Mouse (Mus musculus) ES-Bruce4 (cell line): Measurements from ENCODE around the gene Trmt2b. TPM values are rescaled to one million over a fixed set of nuclear protein-coding genes. Genes with fewer than 3 reads are reported as not detected.
A peak's percentile ranks its signal among the peaks of the same experiment; 100 is the strongest.
"Not testable (repeated sequence)": the region's sequence is repeated elsewhere in the genome, so short reads cannot be mapped to it uniquely, and the experiment has no call there.

Experiments used
- H3K27ac ChIP-seq: 2 replicates; pipeline ENCODE4 v1.5.1; 2012; ENCODE audit warnings: low read length, inconsistent platforms; ENCODE audit not compliant: insufficient read depth
- H3K27me3 ChIP-seq: 2 replicates; pipeline ENCODE4 v1.6.1; 2012; ENCODE audit warnings: mild to moderate bottlenecking, low read length, inconsistent platforms; ENCODE audit not compliant: control insufficient read depth, poor library complexity, insufficient read depth, severe bottlenecking
- H3K36me3 ChIP-seq: 2 replicates; pipeline ENCODE4 v1.6.1; 2012; ENCODE audit warnings: inconsistent platforms, mild to moderate bottlenecking, low read length, moderate library complexity; ENCODE audit not compliant: control insufficient read depth, poor library complexity, insufficient read depth, severe bottlenecking
- H3K4me1 ChIP-seq: one replicate; pipeline ENCODE4 v1.8.1; 2011; ENCODE audit warnings: low read length; ENCODE audit not compliant: control insufficient read depth, insufficient read depth
- H3K4me3 ChIP-seq: 2 replicates; pipeline ENCODE4 v1.5.1; 2011; ENCODE audit warnings: low read depth, mild to moderate bottlenecking, low read length
- H3K9ac ChIP-seq: 2 replicates; pipeline ENCODE4 v1.6.1; 2012; ENCODE audit warnings: low read depth, mild to moderate bottlenecking, inconsistent platforms; ENCODE audit not compliant: poor library complexity, severe bottlenecking
- H3K9me3 ChIP-seq: replicated peaks from 2 replicates; pipeline ENCODE4 v1.6.1; 2012; ENCODE audit warnings: mild to moderate bottlenecking, low read length, inconsistent platforms; ENCODE audit not compliant: control insufficient read depth, poor library complexity, insufficient read depth, severe bottlenecking
- CTCF ChIP-seq: IDR thresholded peaks from one replicate; pipeline ENCODE4 v1.8.1; 2011; ENCODE audit warnings: low read depth, low read length
- EP300 ChIP-seq: IDR thresholded peaks from 2 replicates; pipeline ENCODE4 v1.6.1; 2011; ENCODE audit warnings: low read depth, low read length; ENCODE audit not compliant: insufficient read depth
- POLR2A ChIP-seq: IDR thresholded peaks from one replicate; pipeline ENCODE4 v1.8.1; 2011; ENCODE audit warnings: low read length; ENCODE audit not compliant: insufficient read depth
- polyA plus RNA-seq: library from polyadenylated mRNA; stranded (reverse); fragments of >200 nt; gene quantifications from 2 replicates; pipeline ENCODE4 v1.2.4, GENCODE M21; 2011; ENCODE audit warnings: low read depth; ENCODE audit not compliant: missing spikeins, insufficient read depth, insufficient read length

Gene Trmt2b
- 7.7 and 9.7 TPM in 2 replicates for polyA plus RNA-seq

DNA sequence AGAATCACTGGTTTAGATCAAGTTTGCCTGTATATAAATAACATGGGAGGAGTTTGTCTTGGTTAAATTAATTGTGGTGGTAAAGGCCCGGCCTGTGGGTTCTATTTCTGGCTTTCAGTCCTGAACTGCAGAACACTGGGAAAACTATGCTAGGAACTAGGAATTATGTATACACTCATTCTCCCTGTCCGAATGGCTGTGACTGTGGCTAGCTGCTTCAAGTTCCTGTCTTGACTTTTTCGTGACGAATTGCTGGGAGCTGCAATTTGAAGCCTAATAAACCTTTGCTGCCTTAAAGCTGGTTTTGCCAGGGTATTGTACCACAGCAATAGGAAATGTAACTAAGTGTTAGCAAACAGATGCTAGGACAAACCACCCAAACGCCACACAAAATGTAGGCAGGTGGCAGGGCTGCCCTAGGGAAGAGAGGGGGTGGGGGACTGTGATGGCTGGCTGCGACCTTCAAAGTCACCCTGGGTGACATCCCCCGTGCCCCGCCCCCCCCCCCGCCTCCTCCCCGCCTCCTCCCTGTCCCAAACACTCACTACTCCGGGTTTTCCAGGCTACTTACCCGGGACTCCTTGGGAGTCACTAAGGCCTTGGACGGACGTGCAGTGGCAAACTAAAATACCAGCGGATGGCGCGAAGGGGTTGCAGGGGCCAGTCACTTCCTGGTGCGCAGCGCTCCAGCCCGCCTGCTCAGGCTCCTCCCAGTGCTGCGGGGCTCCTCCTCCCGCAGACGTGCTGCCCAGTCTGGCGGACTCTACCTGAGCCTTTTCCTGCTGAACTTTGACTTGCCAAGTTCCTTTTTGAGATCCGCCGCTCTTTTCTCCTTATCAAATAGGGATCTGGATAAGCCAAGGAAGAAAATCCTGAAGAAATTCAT is at the start of gene Trmt2b:
TSS of gene Trmt2b (minus strand) at position 710 of the 886 bp plus-strand sequence.
- peaks cover 3% of the 10 kb centered on the region for H3K4me1 ChIP-seq
- no peak within 1 kb of the TSS for H3K27ac ChIP-seq
- H3K4me3 ChIP-seq: peak within 1 kb of the TSS; percentile 64
- no peaks in the 10 kb centered on the region for H3K9me3 ChIP-seq
- no peak for TF ChIP-seq POLR2A
- TF ChIP-seq EP300: no peak
- no peak for TF ChIP-seq CTCF
- no peaks in the 10 kb centered on the region for H3K27me3 ChIP-seq
- peak within 1 kb of the TSS; percentile 36; the same call in 1 of the 2 replicates for H3K9ac ChIP-seq
- no peaks in the 10 kb centered on the region for H3K36me3 ChIP-seq

- TF ChIP-seq CTCF (no peak), POLR2A (no peak), EP300 (no peak)
- Histone ChIP-seq H3K9ac (no peak overlapping the region), H3K27ac (no peak overlapping the region), H3K4me3 (no peak overlapping the region), H3K36me3 (peaks cover 3% of the 10 kb centered on the region), H3K27me3 (no peaks in the 10 kb centered on the region), H3K9me3 (no peaks in the 10 kb centered on the region), H3K4me1 (no peaks in the 10 kb centered on the region)
Observed at GRCm38 (mm10) chrX:134319153-134319932, 42.6 kb upstream of the Trmt2b start.

- H3K9ac ChIP-seq, H3K9me3 ChIP-seq: not testable (repeated sequence)
- peaks cover 10% of the 10 kb centered on the region for H3K36me3 ChIP-seq
Observed at GRCm38 (mm10) chrX:134311193-134311592, 34.4 kb upstream of the Trmt2b start.

DNA sequence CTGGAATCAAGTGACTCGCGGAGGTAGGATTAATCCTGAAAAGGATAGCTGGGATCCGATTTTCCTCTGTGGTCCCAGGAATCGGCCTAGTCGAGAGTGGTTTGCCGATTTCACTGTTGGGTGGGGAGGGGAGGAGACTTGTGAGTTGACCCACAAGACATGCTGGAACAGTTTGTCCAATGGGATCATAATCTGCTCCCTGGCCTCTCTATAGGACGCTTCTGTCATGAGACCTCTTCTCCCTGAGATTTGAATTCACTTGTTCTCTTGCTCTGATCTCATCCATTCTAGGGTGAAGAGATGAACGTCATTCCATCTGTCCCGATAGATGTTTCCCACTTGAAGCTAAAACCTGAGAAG is 31.5 kb upstream of the Trmt2b start:
- no peaks in the 10 kb centered on the region for H3K27me3 ChIP-seq
- H3K4me3 ChIP-seq: peak overlapping the region; percentile 98
- H3K36me3 ChIP-seq: peaks cover 5% of the 10 kb centered on the region
- no peak overlapping the region for H3K27ac ChIP-seq
- H3K4me1 ChIP-seq: no peaks in the 10 kb centered on the region
- no peaks in the 10 kb centered on the region for H3K9me3 ChIP-seq
- TF ChIP-seq POLR2A: no peak
- no peak for TF ChIP-seq CTCF
- no peak for TF ChIP-seq EP300
- peak overlapping the region; percentile 89 for H3K9ac ChIP-seq

More at GRCm38 (mm10) chrX:134311193-134311592, 34.4 kb upstream of the Trmt2b start:
- H3K4me1 ChIP-seq, H3K27ac ChIP-seq, H3K4me3 ChIP-seq, H3K27me3 ChIP-seq: not testable (repeated sequence)

DNA sequence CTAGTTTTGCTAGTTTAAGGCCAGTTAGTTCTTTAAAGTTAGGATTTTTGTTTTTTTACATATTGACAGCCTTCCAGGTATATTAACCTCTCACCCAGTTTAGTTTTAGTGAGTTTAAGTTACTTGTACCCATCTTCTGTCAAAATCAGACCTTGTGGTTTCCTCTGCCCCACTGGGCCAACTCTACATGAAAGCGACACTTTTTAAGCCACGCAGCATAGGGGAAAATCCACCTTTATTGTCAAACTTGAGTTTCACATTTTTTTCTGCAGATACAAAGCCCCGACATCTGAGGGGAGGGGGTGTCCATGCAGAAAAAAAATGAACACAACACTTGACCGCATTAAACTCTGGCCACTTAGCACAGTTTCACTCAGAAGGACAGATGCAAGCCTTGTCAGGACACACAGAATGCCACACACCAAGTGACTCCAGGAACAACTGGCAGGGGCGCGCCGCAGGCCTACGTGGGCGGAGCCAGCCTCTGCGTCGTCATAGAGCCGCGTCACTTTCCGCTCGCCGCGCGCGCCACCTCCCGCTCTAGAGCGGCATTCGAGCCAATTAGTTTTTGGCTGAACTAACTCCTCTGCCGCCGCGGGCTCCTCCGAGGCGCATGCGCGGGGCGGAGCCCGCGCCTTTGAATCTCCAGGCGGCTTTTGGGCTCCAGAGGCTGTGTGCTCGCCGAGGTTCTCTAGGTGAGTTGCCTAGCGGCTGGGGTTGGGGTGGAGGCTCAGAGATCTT is 30.9 kb upstream of the Trmt2b start, which contains the start of gene Cenpi:
TSS of gene Cenpi (plus strand) at position 551 of the 741 bp plus-strand sequence.
- peak within 1 kb of the TSS; percentile 98 for H3K4me3 ChIP-seq
- H3K27me3 ChIP-seq: no peaks in the 10 kb centered on the region
- no peak within 1 kb of the TSS for H3K27ac ChIP-seq
- no peaks in the 10 kb centered on the region for H3K4me1 ChIP-seq
- H3K9ac ChIP-seq: peak within 1 kb of the TSS; percentile 89
- peaks cover 5% of the 10 kb centered on the region for H3K36me3 ChIP-seq
- TF ChIP-seq CTCF (no peak), POLR2A (peak; percentile 50)
- H3K9me3 ChIP-seq: no peaks in the 10 kb centered on the region
